Mouse (Mus musculus) C2C12 (cell line): ENCODE results near the gene Nck2.

ENCODE experiments used
- CEBPB ChIP-seq: IDR thresholded peaks from one replicate; pipeline ENCODE4 v1.6.1; 2011; ENCODE audit warnings: low read depth, mild to moderate bottlenecking, control low read depth, moderate library complexity
- CTCF ChIP-seq: IDR thresholded peaks from one replicate; pipeline ENCODE4 v1.5.1; 2011; ENCODE audit not compliant: control insufficient read depth, insufficient read depth, insufficient read length
- MYOG ChIP-seq: IDR thresholded peaks from one replicate; pipeline ENCODE4 v1.6.1; 2011; ENCODE audit not compliant: control insufficient read depth, insufficient read length; ENCODE audit errors: extremely low read depth

DNA sequence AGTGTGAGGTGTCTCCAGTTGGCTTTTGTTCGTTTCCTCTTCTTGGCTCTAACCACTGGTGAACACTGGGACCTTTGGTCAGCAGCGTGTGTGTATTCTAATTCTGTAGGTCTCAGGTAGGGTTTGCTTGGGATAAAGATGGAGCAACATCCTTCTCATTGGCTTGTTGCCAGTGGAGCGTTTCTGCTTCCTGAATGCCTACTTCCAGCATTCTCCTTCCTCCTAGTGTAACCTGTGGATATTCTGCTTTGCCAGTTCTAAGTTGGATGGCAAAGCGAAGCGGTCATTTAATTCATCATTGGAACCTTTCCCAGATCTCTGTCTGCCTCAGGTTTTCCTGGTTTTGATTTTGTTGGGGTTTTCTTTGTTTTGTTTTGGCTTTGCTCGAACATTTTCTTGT lies 59.3 kb downstream of the Nck2 start:
- no peak for TF ChIP-seq MYOG
- no peak for TF ChIP-seq CTCF
- TF ChIP-seq CEBPB: no peak
